Mouse (Mus musculus) bone marrow macrophage, adult 2 months (primary cell): ENCODE measurements around the gene Gdnf.

Experiments
- CTCF ChIP-seq: IDR thresholded peaks from 2 replicates; pipeline ENCODE4 v1.5.1; 2012; ENCODE audit warnings: low read depth, mild to moderate bottlenecking, low read length, moderate library complexity
- POLR2A ChIP-seq: IDR thresholded peaks from 2 replicates; pipeline ENCODE4 v1.6.1; 2012; ENCODE audit warnings: mild to moderate bottlenecking, low read depth, low read length, borderline replicate concordance

GRCm38 (mm10) chr15:7838921-7839309 lies 28.3 kb downstream of the Gdnf start:
- TF ChIP-seq CTCF (no peak), POLR2A (no peak)
